Mouse (Mus musculus): ENCODE results near the gene Pabpc6. TPM values are rescaled to one million over a fixed set of nuclear protein-coding genes. Genes with fewer than 3 reads are reported as not detected.

The Pabpc6 gene
- total RNA-seq, 2 experiments from 2014 or later: not detected

Other genes with a start within 250 kb of the Pabpc6 start
- not detected for gene Gm17728, start 247.7 kb downstream of the Pabpc6 start, total RNA-seq (2021)

Data from gastrocnemius, postnatal 25 days (tissue).